Mouse (Mus musculus) embryonic facial prominence, embryonic 12.5 days (tissue): Measurements from ENCODE around the gene Yipf1. TPM values are rescaled to one million over a fixed set of nuclear protein-coding genes. Genes with fewer than 3 reads are reported as not detected.

Source experiments
- ATAC-seq: fragments of 200-750 bp; cut with Nextera tagmentation; 2 replicates; pipeline ENCODE4 v1.8.0; 2017; ENCODE audit not compliant: insufficient number of reproducible peaks, insufficient read depth, low FRiP score, low TSS enrichment
- H3K27ac ChIP-seq: fragments of 300-500 bp; sonication (generic); 2 replicates; pipeline ENCODE4 v1.5.1; 2016; ENCODE audit warnings: mild to moderate bottlenecking
- H3K27me3 ChIP-seq: fragments of 300-500 bp; sonication (generic); 2 replicates; pipeline ENCODE4 v1.6.1; 2016; ENCODE audit warnings: mild to moderate bottlenecking, moderate library complexity
- H3K36me3 ChIP-seq: fragments of 300-500 bp; sonication (generic); 2 replicates; pipeline ENCODE4 v1.6.1; 2016; ENCODE audit warnings: mild to moderate bottlenecking
- H3K4me1 ChIP-seq: fragments of 300-500 bp; sonication (generic); 2 replicates; pipeline ENCODE4 v1.6.1; 2016
- H3K4me2 ChIP-seq: fragments of 300-500 bp; sonication (generic); replicated peaks from 2 replicates; pipeline ENCODE4 v1.6.1; 2016; ENCODE audit warnings: mild to moderate bottlenecking, moderate library complexity
- H3K4me3 ChIP-seq: fragments of 300-500 bp; sonication (generic); 2 replicates; pipeline ENCODE4 v1.5.1; 2016; ENCODE audit warnings: mild to moderate bottlenecking
- H3K9ac ChIP-seq: fragments of 300-500 bp; sonication (generic); 2 replicates; pipeline ENCODE4 v1.6.1; 2016; ENCODE audit warnings: mild to moderate bottlenecking, moderate library complexity
- H3K9me3 ChIP-seq: fragments of 300-500 bp; sonication (generic); 2 replicates; pipeline ENCODE4 v1.6.1; 2016; ENCODE audit warnings: mild to moderate bottlenecking, moderate library complexity
- WGBS: fragments of 180-500 bp; shearing (Covaris S2); methylation state at CpG from one replicate; pipeline ENCODE4 v1.1.7; 2016; 5-methylcytosine and 5-hydroxymethylcytosine counted together
- polyA plus RNA-seq: library from polyadenylated mRNA; unstranded; fragments of >200 nt; fragmentation: Nextera tagmentation; extraction: Ambion mirVana; gene quantifications from 2 replicates; pipeline ENCODE4 v1.2.1, GENCODE M21; 2016

Gene Yipf1
- polyA plus RNA-seq: 47.1 and 50.5 TPM in 2 replicates

- ATAC-seq: peak; percentile 84
- H3K9ac ChIP-seq: peak within 1 kb of the TSS; percentile 55
- H3K4me2 ChIP-seq: peak within 1 kb of the TSS; percentile 89
- H3K9me3 ChIP-seq: 0 out of 2 replicates have a peak, but pooled peaks cover 4% of the 10 kb centered on the region
- no peak within 1 kb of the TSS for H3K27ac ChIP-seq
- H3K36me3 ChIP-seq: peaks cover 6% of the 10 kb centered on the region; the same call in 1 of the 2 replicates
- peaks cover 16% of the 10 kb centered on the region for H3K4me1 ChIP-seq
- WGBS: 1% methylated on average over 29 of the region's 29 CpGs
- H3K4me3 ChIP-seq: peak within 1 kb of the TSS; percentile 70
- no peaks in the 10 kb centered on the region for H3K27me3 ChIP-seq
These were observed at the start of gene Yipf1 for GRCm38 (mm10) chr4:107313690-107314478. Yipf1 (plus strand) TSS chr4:107314363.

GRCm38 (mm10) chr4:107273683-107274082 is 40.5 kb upstream of the Yipf1 start:
- WGBS: 86% methylated on average over 4 of the region's 4 CpGs
- H3K4me2 ChIP-seq: no peak overlapping the region
- no peak for ATAC-seq

GRCm38 (mm10) chr4:107274511-107274910 is 39.7 kb upstream of the Yipf1 start:
- Histone ChIP-seq H3K9me3 (no peaks in the 10 kb centered on the region), H3K27ac (no peak overlapping the region), H3K36me3 (no peaks in the 10 kb centered on the region; the same call in 1 of the 2 replicates), H3K27me3 (no peaks in the 10 kb centered on the region), H3K4me3 (no peak overlapping the region), H3K9ac (no peak overlapping the region), H3K4me2 (no peak overlapping the region), H3K4me1 (peaks cover 5% of the 10 kb centered on the region; the same call in 1 of the 2 replicates)
- no peak for ATAC-seq
- WGBS: 83% methylated on average over 5 of the region's 5 CpGs

More at GRCm38 (mm10) chr4:107273683-107274082, 40.5 kb upstream of the Yipf1 start:
- Histone ChIP-seq H3K36me3 (no peaks in the 10 kb centered on the region; the same call in 1 of the 2 replicates), H3K9me3 (no peaks in the 10 kb centered on the region), H3K4me1 (peaks cover 5% of the 10 kb centered on the region; the same call in 1 of the 2 replicates), H3K4me3 (no peak overlapping the region), H3K27me3 (no peaks in the 10 kb centered on the region), H3K9ac (no peak overlapping the region), H3K27ac (no peak overlapping the region)

DNA sequence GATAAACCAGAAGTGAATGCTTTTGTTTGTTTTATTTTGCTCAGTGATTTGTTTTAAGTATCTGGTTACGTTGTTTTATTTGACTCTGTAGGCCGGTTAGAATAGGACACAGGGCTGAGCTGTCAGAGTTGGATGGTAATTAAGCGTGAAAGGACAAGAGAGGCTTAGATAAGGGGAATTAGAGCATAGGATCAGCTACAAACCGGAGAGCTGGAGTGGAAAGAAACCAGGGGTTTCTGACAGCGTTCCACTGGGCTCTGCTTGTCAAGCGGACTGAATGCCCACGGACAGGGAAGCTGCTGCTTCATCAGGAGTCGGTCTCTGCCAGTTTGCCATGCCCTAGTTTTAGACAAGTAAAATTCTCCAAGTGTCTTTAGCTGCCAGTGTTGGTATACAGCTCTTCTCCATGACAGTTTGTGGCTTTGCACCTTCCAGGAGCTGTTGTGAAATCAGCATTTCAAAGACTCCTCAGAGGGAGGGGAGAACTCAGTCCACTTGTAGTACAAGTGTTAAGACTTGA is 35.9 kb upstream of the Yipf1 start:
- H3K4me2 ChIP-seq: no peak overlapping the region
- 21% methylated on average over 8 of the region's 8 CpGs for WGBS

DNA sequence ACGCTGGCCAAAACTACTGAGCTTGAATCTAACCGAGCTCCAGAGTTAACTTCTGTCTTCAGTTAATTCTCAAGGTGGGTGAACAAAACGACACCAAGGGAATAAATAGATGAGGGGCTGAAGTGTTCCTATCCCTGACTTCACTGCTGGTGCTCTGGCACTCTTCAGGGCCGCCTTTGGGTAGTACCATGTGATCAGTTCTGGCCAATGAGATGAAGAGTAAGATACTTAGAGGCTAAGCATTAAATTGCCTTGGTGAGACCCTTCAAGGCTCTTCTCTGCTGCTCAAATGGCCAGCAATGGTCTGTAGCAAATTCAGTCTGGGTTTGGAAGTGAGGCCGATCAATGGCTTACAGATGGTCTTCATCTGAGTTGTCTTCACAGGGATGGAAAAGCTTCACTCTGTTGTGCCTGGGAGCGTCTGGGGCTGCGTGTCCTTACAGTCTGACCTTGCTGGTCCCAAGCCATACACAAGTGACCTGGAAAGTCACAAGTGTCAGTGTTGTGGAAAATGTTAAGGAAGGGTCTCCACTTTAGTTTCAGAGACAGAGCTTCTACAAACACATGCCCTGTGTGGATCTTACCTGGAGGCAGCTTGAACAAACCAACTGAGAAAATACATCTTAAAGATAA is 33.2 kb upstream of the Yipf1 start:
- no peaks in the 10 kb centered on the region for H3K9me3 ChIP-seq
- peaks cover 5% of the 10 kb centered on the region; the same call in 1 of the 2 replicates for H3K4me1 ChIP-seq
- H3K27me3 ChIP-seq: no peaks in the 10 kb centered on the region
- H3K36me3 ChIP-seq: peaks cover 13% of the 10 kb centered on the region
- ATAC-seq: no peak
- H3K4me3 ChIP-seq: no peak overlapping the region
- H3K4me2 ChIP-seq: no peak overlapping the region
- H3K27ac ChIP-seq: no peak overlapping the region
- WGBS: 79% methylated on average over 7 of the region's 7 CpGs
- H3K9ac ChIP-seq: no peak overlapping the region

More for the DNA sequence above, 35.9 kb upstream of the Yipf1 start:
- Histone ChIP-seq H3K27me3 (no peaks in the 10 kb centered on the region), H3K9me3 (no peaks in the 10 kb centered on the region), H3K4me3 (no peak overlapping the region), H3K36me3 (peaks cover 13% of the 10 kb centered on the region), H3K27ac (no peak overlapping the region), H3K9ac (no peak overlapping the region), H3K4me1 (peaks cover 5% of the 10 kb centered on the region; the same call in 1 of the 2 replicates)
- no peak for ATAC-seq

- no peak overlapping the region for H3K4me2 ChIP-seq
- no peak overlapping the region for H3K4me3 ChIP-seq
- H3K36me3 ChIP-seq: peaks cover 5% of the 10 kb centered on the region; the same call in 1 of the 2 replicates
- no peak overlapping the region for H3K27ac ChIP-seq
- 81% methylated on average over 3 of the region's 3 CpGs for whole genome bisulfite sequencing
- H3K27me3 ChIP-seq: no peaks in the 10 kb centered on the region
- no peak overlapping the region for H3K9ac ChIP-seq
- no peaks in the 10 kb centered on the region for H3K9me3 ChIP-seq
- ATAC-seq: no peak
- H3K4me1 ChIP-seq: no peaks in the 10 kb centered on the region
These were observed 28.5 kb upstream of the Yipf1 start for GRCm38 (mm10) chr4:107285446-107286200.

DNA sequence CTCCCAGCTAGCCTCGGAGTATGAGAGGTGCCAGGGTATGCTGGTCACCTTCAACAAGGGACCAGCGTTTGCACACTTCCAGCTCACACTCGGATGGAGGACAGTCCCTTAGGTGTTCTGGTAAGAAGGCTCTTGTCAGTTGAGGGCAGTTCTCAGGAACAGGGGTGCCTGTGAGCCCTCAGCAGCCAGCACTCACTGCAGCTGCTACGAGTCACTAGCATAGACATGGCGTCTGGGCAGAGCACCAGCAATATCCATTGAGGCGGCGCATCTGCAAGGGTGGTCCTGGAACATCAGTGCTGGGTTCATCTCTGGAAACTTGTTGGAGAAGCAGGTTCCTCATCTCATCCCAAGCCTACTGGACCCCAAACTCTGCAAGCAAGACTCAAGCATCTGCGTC is 27.8 kb upstream of the Yipf1 start:
- H3K9me3 ChIP-seq: no peaks in the 10 kb centered on the region
- no peak for ATAC-seq
- no peak overlapping the region for H3K9ac ChIP-seq
- H3K4me3 ChIP-seq: no peak overlapping the region
- no peaks in the 10 kb centered on the region for H3K27me3 ChIP-seq
- no peak overlapping the region for H3K27ac ChIP-seq
- H3K4me1 ChIP-seq: no peaks in the 10 kb centered on the region
- 91% methylated on average over 8 of the region's 8 CpGs for WGBS
- no peak overlapping the region for H3K4me2 ChIP-seq
- no peaks in the 10 kb centered on the region for H3K36me3 ChIP-seq

GRCm38 (mm10) chr4:107287517-107287916 is 26.6 kb upstream of the Yipf1 start:
- 86% methylated on average over 2 of the region's 2 CpGs for WGBS
- H3K4me3 ChIP-seq: no peak overlapping the region
- no peak for ATAC-seq

DNA sequence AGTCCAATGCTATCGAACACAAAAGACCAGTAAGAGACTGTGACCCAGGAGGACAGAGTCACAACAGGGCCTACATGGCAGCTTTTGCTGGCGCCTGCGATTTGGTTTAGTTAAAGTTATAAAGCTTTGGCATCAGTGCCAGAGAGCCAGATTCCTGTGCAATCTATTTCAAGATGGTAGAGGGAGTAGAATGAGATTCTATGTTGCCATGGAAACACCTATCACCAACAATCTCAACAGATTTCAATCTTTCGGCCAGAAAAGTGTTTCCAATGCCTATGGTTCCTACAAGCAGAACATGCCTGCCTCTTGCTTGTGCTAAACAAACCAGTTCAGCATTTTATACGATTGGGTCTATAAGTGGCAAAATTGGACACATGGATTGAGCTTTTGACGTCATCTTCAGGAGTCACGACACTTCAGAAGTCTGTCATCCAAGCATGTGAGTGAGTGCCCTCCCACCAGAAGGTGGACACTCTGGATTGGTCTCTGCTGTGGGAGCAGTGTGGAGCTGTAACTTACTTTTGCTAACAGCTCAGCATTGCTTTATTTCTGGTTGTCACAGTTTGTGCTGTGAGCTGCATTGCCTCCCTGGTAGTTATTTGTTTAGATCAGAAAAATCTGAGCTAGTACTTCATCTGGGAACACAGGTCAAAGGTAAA is 22.4 kb upstream of the Yipf1 start:
- Histone ChIP-seq H3K9me3 (no peaks in the 10 kb centered on the region), H3K9ac (no peak overlapping the region), H3K4me2 (no peak overlapping the region), H3K4me3 (no peak overlapping the region), H3K4me1 (no peaks in the 10 kb centered on the region), H3K27me3 (no peaks in the 10 kb centered on the region), H3K27ac (no peak overlapping the region), H3K36me3 (no peaks in the 10 kb centered on the region)
- 88% methylated on average over 7 of the region's 7 CpGs for WGBS
- no peak for ATAC-seq

More at GRCm38 (mm10) chr4:107287517-107287916, 26.6 kb upstream of the Yipf1 start:
- no peaks in the 10 kb centered on the region for H3K9me3 ChIP-seq
- H3K4me2 ChIP-seq: no peak overlapping the region
- H3K27me3 ChIP-seq: no peaks in the 10 kb centered on the region
- no peaks in the 10 kb centered on the region for H3K4me1 ChIP-seq
- no peak overlapping the region for H3K27ac ChIP-seq
- no peaks in the 10 kb centered on the region for H3K36me3 ChIP-seq
- no peak overlapping the region for H3K9ac ChIP-seq

DNA sequence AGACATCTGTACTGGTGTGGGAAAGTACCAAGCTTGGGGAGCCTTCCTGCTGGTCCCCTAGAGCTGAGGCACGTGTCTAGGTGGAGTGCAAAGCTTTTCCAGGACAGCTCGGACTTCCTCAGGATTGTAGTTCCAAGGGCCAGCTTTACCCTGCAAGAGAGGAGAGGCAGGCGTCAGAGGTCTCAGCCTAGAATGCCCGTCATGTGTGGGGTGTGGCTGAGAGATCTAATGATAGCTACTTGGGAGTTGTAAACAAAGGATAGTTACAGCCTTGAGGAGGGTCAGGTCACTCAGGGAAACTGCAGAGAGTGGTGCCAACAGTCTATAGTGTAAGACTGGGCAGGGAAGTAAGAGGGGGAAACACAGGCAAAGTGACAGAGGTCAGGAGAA is 21.9 kb upstream of the Yipf1 start:
- Histone ChIP-seq H3K27ac (no peak overlapping the region), H3K36me3 (no peaks in the 10 kb centered on the region), H3K4me3 (no peak overlapping the region), H3K4me2 (no peak overlapping the region), H3K9ac (no peak overlapping the region), H3K9me3 (no peaks in the 10 kb centered on the region), H3K27me3 (no peaks in the 10 kb centered on the region), H3K4me1 (no peaks in the 10 kb centered on the region)
- 68% methylated on average over 4 of the region's 4 CpGs for WGBS
- ATAC-seq: no peak

- Histone ChIP-seq H3K36me3 (no peaks in the 10 kb centered on the region), H3K4me1 (no peaks in the 10 kb centered on the region), H3K9ac (no peak overlapping the region), H3K27ac (no peak overlapping the region), H3K4me3 (no peak overlapping the region), H3K9me3 (no peaks in the 10 kb centered on the region), H3K4me2 (no peak overlapping the region), H3K27me3 (no peaks in the 10 kb centered on the region)
- no peak for ATAC-seq
- 82% methylated on average over 8 of the region's 8 CpGs for WGBS
These were observed 16.0 kb upstream of the Yipf1 start for GRCm38 (mm10) chr4:107298071-107298606.
